Comparison of ENCODE assay signal across 8 mouse cellular contexts in the genomic region with DNA sequence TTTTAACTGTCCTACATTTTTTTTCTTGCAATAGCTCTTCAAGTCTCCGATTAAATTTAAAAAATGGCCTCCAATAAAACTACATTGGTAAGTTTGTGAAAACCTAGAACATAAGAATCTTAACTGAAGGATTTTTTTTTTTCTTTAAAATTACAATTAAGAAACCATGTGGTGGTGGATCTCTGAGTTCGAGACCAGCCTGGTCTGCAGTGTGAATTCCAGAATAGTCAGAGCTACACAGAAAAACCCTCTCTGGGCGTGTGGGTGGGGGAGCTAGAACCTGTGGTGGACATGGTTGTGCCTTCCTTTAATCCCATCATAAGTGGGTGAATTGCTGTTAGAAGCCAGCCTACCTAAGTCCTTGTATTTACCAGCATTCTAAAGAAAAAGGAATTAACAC. TPM values are rescaled to one million over a fixed set of nuclear protein-coding genes. Genes with fewer than 3 reads are reported as not detected.
A peak's percentile ranks its signal among the peaks of the same experiment; 100 is the strongest.
DNase-seq lines count a peak whose midpoint lies in the region; ATAC-seq lines count a peak whose summit lies in the region.

No protein-coding gene starts in this region.

- H3K9me3 ChIP-seq in heart, embryonic 14.5 days (ENCODE audit: control insufficient read depth, low read length) = no peaks in the 10 kb centered on the region
- H3K9me3 ChIP-seq in hindbrain, embryonic 11.5 days (ENCODE audit: control insufficient read depth, low read length) = no peaks in the 10 kb centered on the region
- H3K9me3 ChIP-seq in midbrain, embryonic 12.5 days = no peaks in the 10 kb centered on the region

- H3K9ac ChIP-seq in heart, embryonic 14.5 days (ENCODE audit: low read length) = peak overlapping the region; percentile 99
- H3K9ac ChIP-seq in hindbrain, embryonic 11.5 days (ENCODE audit: low read depth, low read length) = peak overlapping the region; percentile 67
- peak overlapping the region; percentile 99 for H3K9ac ChIP-seq in midbrain, embryonic 12.5 days (replicated peaks)

- ATAC-seq in heart, embryonic 14.5 days (ENCODE audit: insufficient number of reproducible peaks, insufficient read depth, low FRiP score, low read depth) = no peak
- no peak for ATAC-seq in hindbrain, embryonic 11.5 days (ENCODE audit: low FRiP score)
- no peak for ATAC-seq in midbrain, embryonic 12.5 days (ENCODE audit: low FRiP score, low read depth)

- H3K4me2 ChIP-seq in heart, embryonic 14.5 days (ENCODE audit: low read length) = peak overlapping the region; percentile 70
- peak overlapping the region; percentile 48 for H3K4me2 ChIP-seq in hindbrain, embryonic 11.5 days (replicated peaks; ENCODE audit: low read depth, low read length)
- H3K4me2 ChIP-seq in midbrain, embryonic 12.5 days (replicated peaks) = peak overlapping the region; percentile 70

- 30% methylated on average over 3 of the region's 3 CpGs for WGBS in heart, embryonic 14.5 days
- WGBS in hindbrain, embryonic 11.5 days = 29% methylated on average over 3 of the region's 3 CpGs
- 27% methylated on average over 3 of the region's 3 CpGs for WGBS in midbrain, embryonic 12.5 days

- peak overlapping the region; percentile 19 to 92; a peak in 3 of 4 replicates for H3K4me3 ChIP-seq in heart, embryonic 14.5 days (ENCODE audit: control insufficient read depth in 1 of 2, insufficient read depth in 1 of 2, low read depth in 1 of 2, low read length in 2 of 2)
- peak overlapping the region; percentile 98 for H3K4me3 ChIP-seq in hindbrain, embryonic 11.5 days (ENCODE audit: low read depth, low read length)
- peak overlapping the region; percentile 84 for H3K4me3 ChIP-seq in midbrain, embryonic 12.5 days

- no peak overlapping the region; a peak in 1 of 4 replicates for H3K27ac ChIP-seq in heart, embryonic 14.5 days (replicated peaks in 1 of 2; ENCODE audit: control insufficient read depth in 1 of 2, insufficient read depth in 1 of 2, low read depth in 2 of 2, low read length in 2 of 2)
- H3K27ac ChIP-seq in hindbrain, embryonic 11.5 days (ENCODE audit: low read depth, low read length) = 0 out of 2 replicates have a peak overlapping the region, but pooled peaks have one; percentile 17
- H3K27ac ChIP-seq in midbrain, embryonic 12.5 days (replicated peaks) = peak overlapping the region; percentile 52

- H3K27me3 ChIP-seq in heart, embryonic 14.5 days (ENCODE audit: control insufficient read depth, insufficient read depth, low read length) = no peaks in the 10 kb centered on the region
- no peaks in the 10 kb centered on the region for H3K27me3 ChIP-seq in hindbrain, embryonic 11.5 days (ENCODE audit: control insufficient read depth, insufficient read depth, low read length)
- no peaks in the 10 kb centered on the region for H3K27me3 ChIP-seq in midbrain, embryonic 12.5 days

- intact Hi-C loops in heart, postnatal 10 days (cut with DNase I) = no loop called here
- intact Hi-C loops in left cerebral cortex, postnatal 25 days (cut with DNase I) = loop anchor here (5.0 kb wide), 1 partner anchor 386 kb away; no protein-coding TSS in a partner anchor

- peaks cover 60% of the 10 kb centered on the region for H3K36me3 ChIP-seq in heart, embryonic 14.5 days (ENCODE audit: control insufficient read depth, insufficient read depth, low read length)
- peaks cover 8% of the 10 kb centered on the region; the same call in 1 of the 2 replicates for H3K36me3 ChIP-seq in hindbrain, embryonic 11.5 days (ENCODE audit: control insufficient read depth, insufficient read depth, low read length)
- peaks cover 47% of the 10 kb centered on the region for H3K36me3 ChIP-seq in midbrain, embryonic 12.5 days

- H3K4me1 ChIP-seq in heart, embryonic 14.5 days (ENCODE audit: control insufficient read depth in 2 of 2, insufficient read depth in 2 of 2, low read length in 2 of 2) = peaks cover 2 to 21% of the 10 kb centered on the region in 2 experiments
- peaks cover 4% of the 10 kb centered on the region for H3K4me1 ChIP-seq in hindbrain, embryonic 11.5 days (replicated peaks; ENCODE audit: control insufficient read depth, insufficient read depth, low read length)
- H3K4me1 ChIP-seq in midbrain, embryonic 12.5 days = peaks cover 30% of the 10 kb centered on the region

- no peak for DNase-seq in heart, postnatal 10 days
- DNase-seq in NIH3T3 (ENCODE audit: low read depth) = peak; percentile 54
- peak; percentile 57 for DNase-seq in hindbrain, embryonic 11.5 days (ENCODE audit: low spot score)
- DNase-seq in layer of hippocampus, postnatal 14 days (ENCODE audit: low spot score in 2 of 2) = no peak
- DNase-seq in left cerebral cortex, postnatal 25 days (ENCODE audit: low spot score in 2 of 2) = no peak
- DNase-seq in gastrocnemius, postnatal 10 days = no peak

RNA-seq across cellular contexts. Expression of a gene that starts 1.6 kb away (rescaled TPM):
- 333 and 340 TPM in 2 replicates for polyA plus RNA-seq in heart, embryonic 14.5 days (2014; fragmentation: Nextera tagmentation; extraction: Ambion mirVana)
- total RNA-seq in heart, postnatal 10 days (2021) = 100 to 1,000 TPM; 113 to 126 TPM
- polyA plus RNA-seq in hindbrain, embryonic 11.5 days (2014; fragmentation: Nextera tagmentation; extraction: Ambion mirVana) = 660 and 672 TPM in 2 replicates
- 615 and 674 TPM in 2 replicates for polyA plus RNA-seq in midbrain, embryonic 12.5 days (2016; fragmentation: Nextera tagmentation; extraction: Ambion mirVana)
- total RNA-seq in layer of hippocampus, postnatal 14 days (2021) = 100 to 1,000 TPM; 158 to 160 TPM
- 100 to 1,000 TPM; 134 to 138 TPM for total RNA-seq in left cerebral cortex, postnatal 25 days (2021)
- 10 to 100 TPM; 78.2 to 87.1 TPM for total RNA-seq in gastrocnemius, postnatal 10 days (2021)

RNA-seq across cellular contexts. Expression of a gene that starts 2.1 kb away (rescaled TPM):
- 638 and 739 TPM in 2 replicates for polyA plus RNA-seq in heart, embryonic 14.5 days (2014; fragmentation: Nextera tagmentation; extraction: Ambion mirVana)
- 100 to 1,000 TPM; 510 to 554 TPM for total RNA-seq in heart, postnatal 10 days (2021)
- 1,561 and 1,692 TPM in 2 replicates for polyA plus RNA-seq in hindbrain, embryonic 11.5 days (2014; fragmentation: Nextera tagmentation; extraction: Ambion mirVana)
- 2,441 and 2,661 TPM in 2 replicates for polyA plus RNA-seq in midbrain, embryonic 12.5 days (2016; fragmentation: Nextera tagmentation; extraction: Ambion mirVana)
- 100 to 1,000 TPM; 544 to 550 TPM for total RNA-seq in layer of hippocampus, postnatal 14 days (2021)
- 100 to 1,000 TPM; 422 to 444 TPM for total RNA-seq in left cerebral cortex, postnatal 25 days (2021)
- 100 to 1,000 TPM; 329 to 380 TPM for total RNA-seq in gastrocnemius, postnatal 10 days (2021)

RNA-seq across cellular contexts. Expression of a gene that starts 39.3 kb away (rescaled TPM):
- 4.1 and 4.3 TPM in 2 replicates for polyA plus RNA-seq in heart, embryonic 14.5 days (2014; fragmentation: Nextera tagmentation; extraction: Ambion mirVana)
- 1 to 10 TPM in 1 of 2 experiments, under 1 TPM in 1; 0.36 to 1.4 TPM for total RNA-seq in heart, postnatal 10 days (2021)
- polyA plus RNA-seq in hindbrain, embryonic 11.5 days (2014; fragmentation: Nextera tagmentation; extraction: Ambion mirVana) = 2.6 and 2.7 TPM in 2 replicates
- polyA plus RNA-seq in midbrain, embryonic 12.5 days (2016; fragmentation: Nextera tagmentation; extraction: Ambion mirVana) = 5.4 and 5.9 TPM in 2 replicates
- 1 to 10 TPM; 3.0 to 4.6 TPM for total RNA-seq in layer of hippocampus, postnatal 14 days (2021)
- total RNA-seq in left cerebral cortex, postnatal 25 days (2021) = 1 to 10 TPM; 1.7 to 2.2 TPM
- total RNA-seq in gastrocnemius, postnatal 10 days (2021) = under 1 TPM; 0.12 to 0.16 TPM

RNA-seq across cellular contexts. Expression of a gene that starts 51.9 kb away (rescaled TPM):
- polyA plus RNA-seq in heart, embryonic 14.5 days (2014; fragmentation: Nextera tagmentation; extraction: Ambion mirVana) = 18.1 and 19.7 TPM in 2 replicates
- total RNA-seq in heart, postnatal 10 days (2021) = 10 to 100 TPM; 10.8 to 14.7 TPM
- 45.3 and 47.6 TPM in 2 replicates for polyA plus RNA-seq in hindbrain, embryonic 11.5 days (2014; fragmentation: Nextera tagmentation; extraction: Ambion mirVana)
- polyA plus RNA-seq in midbrain, embryonic 12.5 days (2016; fragmentation: Nextera tagmentation; extraction: Ambion mirVana) = 41.9 and 51.1 TPM in 2 replicates
- 100 to 1,000 TPM; 116 to 117 TPM for total RNA-seq in layer of hippocampus, postnatal 14 days (2021)
- total RNA-seq in left cerebral cortex, postnatal 25 days (2021) = 100 to 1,000 TPM; 108 to 116 TPM
- 10 to 100 TPM in 1 of 2 experiments, 1 to 10 TPM in 1; 7.8 to 12.0 TPM for total RNA-seq in gastrocnemius, postnatal 10 days (2021)

Comparison
In these comparisons a context has a peak if more than half of its experiments do, and no peak if none do; other contexts are left out.
1. H3K27ac ChIP-seq: peak in hindbrain, embryonic 11.5 days (single experiment) and midbrain, embryonic 12.5 days (single experiment); none in heart, embryonic 14.5 days (0 of 2).
2. DNase-seq: peak in NIH3T3 (single experiment) and hindbrain, embryonic 11.5 days (single experiment); none in heart, postnatal 10 days (0 of 2), layer of hippocampus, postnatal 14 days (0 of 2), left cerebral cortex, postnatal 25 days (0 of 2) and gastrocnemius, postnatal 10 days (single experiment).
3. Peak in every context shown above with its lines, with median percentiles within 50 percentile points of each other: H3K4me2 ChIP-seq, H3K4me3 ChIP-seq and H3K9ac ChIP-seq.